Mouse (Mus musculus) forebrain, embryonic 12.5 days (tissue): Measurements from ENCODE around the gene Adamts17. TPM values are rescaled to one million over a fixed set of nuclear protein-coding genes. Genes with fewer than 3 reads are reported as not detected.
A peak's percentile ranks its signal among the peaks of the same experiment; 100 is the strongest.

Experiments
- ATAC-seq: fragments of 200-750 bp; cut with Nextera tagmentation; 2 replicates; pipeline ENCODE4 v1.8.0; 2017; ENCODE audit warnings: moderate TSS enrichment; ENCODE audit not compliant: low FRiP score
- H3K27ac ChIP-seq: fragments of 300-500 bp; sonication (generic); 2 replicates; pipeline ENCODE4 v1.5.1; 2016; ENCODE audit warnings: mild to moderate bottlenecking
- H3K27me3 ChIP-seq: fragments of 300-500 bp; sonication (generic); 2 replicates; pipeline ENCODE4 v1.6.1; 2016; ENCODE audit warnings: mild to moderate bottlenecking
- H3K36me3 ChIP-seq: fragments of 300-500 bp; sonication (generic); replicated peaks from 2 replicates; pipeline ENCODE4 v1.6.1; 2016; ENCODE audit warnings: mild to moderate bottlenecking
- H3K4me1 ChIP-seq: fragments of 300-500 bp; sonication (generic); 2 replicates; pipeline ENCODE4 v1.6.1; 2016
- H3K4me2 ChIP-seq: fragments of 300-500 bp; sonication (generic); 2 replicates; pipeline ENCODE4 v1.6.1; 2016; ENCODE audit warnings: mild to moderate bottlenecking, moderate library complexity
- H3K4me3 ChIP-seq: fragments of 300-500 bp; sonication (generic); replicated peaks from 2 replicates; pipeline ENCODE4 v1.5.1; 2016; ENCODE audit warnings: mild to moderate bottlenecking
- H3K9ac ChIP-seq: fragments of 300-500 bp; sonication (generic); 2 replicates; pipeline ENCODE4 v1.6.1; 2016; ENCODE audit warnings: mild to moderate bottlenecking
- H3K9me3 ChIP-seq: fragments of 300-500 bp; sonication (generic); 2 replicates; pipeline ENCODE4 v1.6.1; 2016
- WGBS: fragments of 180-500 bp; shearing (Covaris S2); methylation state at CpG from one replicate; pipeline ENCODE4 v1.1.7; 2016; 5-methylcytosine and 5-hydroxymethylcytosine counted together
- polyA plus RNA-seq: library from polyadenylated mRNA; unstranded; fragments of >200 nt; fragmentation: Nextera tagmentation; extraction: Ambion mirVana; gene quantifications from 2 replicates; pipeline ENCODE4 v1.2.1, GENCODE M21; 2016

The Adamts17 gene
- polyA plus RNA-seq, 1 experiment from 2014 or later = 2.1 TPM

- no peak overlapping the region for H3K9ac ChIP-seq
- WGBS = 83% methylated on average over 4 of the region's 4 CpGs
Observed at GRCm38 (mm10) chr7:66940761-66941160, 101.2 kb downstream of the Adamts17 start.

GRCm38 (mm10) chr7:66949006-66949405 is 109.5 kb downstream of the Adamts17 start:
- no peak for ATAC-seq
- Histone ChIP-seq H3K27me3 (no peaks in the 10 kb centered on the region), H3K27ac (no peak overlapping the region), H3K36me3 (no peaks in the 10 kb centered on the region), H3K9me3 (no peaks in the 10 kb centered on the region), H3K4me1 (no peaks in the 10 kb centered on the region), H3K4me3 (no peak overlapping the region), H3K4me2 (no peak overlapping the region), H3K9ac (no peak overlapping the region)
- WGBS = 94% methylated on average over 3 of the region's 3 CpGs

More at GRCm38 (mm10) chr7:66940761-66941160, 101.2 kb downstream of the Adamts17 start:
- Histone ChIP-seq H3K27ac (no peak overlapping the region), H3K4me3 (no peak overlapping the region), H3K27me3 (no peaks in the 10 kb centered on the region), H3K9me3 (no peaks in the 10 kb centered on the region), H3K4me2 (no peak overlapping the region), H3K36me3 (no peaks in the 10 kb centered on the region), H3K4me1 (peaks cover 17% of the 10 kb centered on the region)
- no peak for ATAC-seq

- Histone ChIP-seq H3K27me3 (no peaks in the 10 kb centered on the region), H3K36me3 (no peaks in the 10 kb centered on the region), H3K9me3 (no peaks in the 10 kb centered on the region), H3K9ac (no peak overlapping the region), H3K4me1 (no peaks in the 10 kb centered on the region), H3K4me3 (no peak overlapping the region), H3K27ac (no peak overlapping the region), H3K4me2 (no peak overlapping the region)
- WGBS = 92% methylated on average over 3 of the region's 3 CpGs
- ATAC-seq = no peak
Observed at GRCm38 (mm10) chr7:66952921-66953320, 113.4 kb downstream of the Adamts17 start.

- WGBS = 77% methylated on average over 8 of the region's 8 CpGs
- H3K27me3 ChIP-seq = no peaks in the 10 kb centered on the region
- no peaks in the 10 kb centered on the region for H3K9me3 ChIP-seq
- H3K4me1 ChIP-seq = no peaks in the 10 kb centered on the region
- no peak overlapping the region for H3K4me3 ChIP-seq
- no peaks in the 10 kb centered on the region for H3K36me3 ChIP-seq
- H3K4me2 ChIP-seq = no peak overlapping the region
- no peak overlapping the region for H3K27ac ChIP-seq
- ATAC-seq = no peak
- no peak overlapping the region for H3K9ac ChIP-seq
Observed at GRCm38 (mm10) chr7:66954073-66954472, 114.5 kb downstream of the Adamts17 start.

GRCm38 (mm10) chr7:66954723-66955122 is 115.2 kb downstream of the Adamts17 start:
- H3K9me3 ChIP-seq = no peaks in the 10 kb centered on the region
- H3K27ac ChIP-seq = no peak overlapping the region
- H3K4me2 ChIP-seq = no peak overlapping the region
- WGBS = 89% methylated on average over 5 of the region's 5 CpGs
- H3K4me3 ChIP-seq = no peak overlapping the region
- no peaks in the 10 kb centered on the region for H3K36me3 ChIP-seq
- H3K9ac ChIP-seq = no peak overlapping the region
- ATAC-seq = no peak
- no peaks in the 10 kb centered on the region for H3K4me1 ChIP-seq
- H3K27me3 ChIP-seq = no peaks in the 10 kb centered on the region

GRCm38 (mm10) chr7:66955455-66955919 is 116.0 kb downstream of the Adamts17 start:
- Histone ChIP-seq H3K4me2 (no peak overlapping the region), H3K9ac (no peak overlapping the region), H3K9me3 (no peaks in the 10 kb centered on the region), H3K27me3 (no peaks in the 10 kb centered on the region), H3K4me3 (no peak overlapping the region), H3K36me3 (no peaks in the 10 kb centered on the region), H3K27ac (no peak overlapping the region), H3K4me1 (no peaks in the 10 kb centered on the region)
- 62% methylated on average over 8 of the region's 8 CpGs for WGBS
- ATAC-seq = no peak

- ATAC-seq = no peak
- no peak overlapping the region for H3K9ac ChIP-seq
Observed at GRCm38 (mm10) chr7:66955978-66956377, 116.4 kb downstream of the Adamts17 start.

GRCm38 (mm10) chr7:66957764-66958163 is 118.2 kb downstream of the Adamts17 start:
- Histone ChIP-seq H3K4me2 (no peak overlapping the region), H3K9ac (no peak overlapping the region), H3K4me1 (no peaks in the 10 kb centered on the region), H3K27ac (no peak overlapping the region), H3K4me3 (no peak overlapping the region), H3K9me3 (no peaks in the 10 kb centered on the region), H3K36me3 (no peaks in the 10 kb centered on the region), H3K27me3 (no peaks in the 10 kb centered on the region)
- ATAC-seq = no peak
- 87% methylated on average over 7 of the region's 7 CpGs for WGBS

More at GRCm38 (mm10) chr7:66955978-66956377, 116.4 kb downstream of the Adamts17 start:
- Histone ChIP-seq H3K4me3 (no peak overlapping the region), H3K27ac (no peak overlapping the region), H3K4me2 (no peak overlapping the region), H3K27me3 (no peaks in the 10 kb centered on the region), H3K4me1 (no peaks in the 10 kb centered on the region), H3K9me3 (no peaks in the 10 kb centered on the region), H3K36me3 (no peaks in the 10 kb centered on the region)
- 81% methylated on average over 2 of the region's 2 CpGs for WGBS

GRCm38 (mm10) chr7:66960246-66961033 is 120.9 kb downstream of the Adamts17 start:
- 92% methylated on average over 8 of the region's 8 CpGs for WGBS

GRCm38 (mm10) chr7:66962736-66963135 is 123.2 kb downstream of the Adamts17 start:
- H3K4me2 ChIP-seq = no peak overlapping the region
- no peak for ATAC-seq
- H3K4me3 ChIP-seq = no peak overlapping the region
- H3K36me3 ChIP-seq = no peaks in the 10 kb centered on the region
- H3K27ac ChIP-seq = no peak overlapping the region
- peaks cover 15% of the 10 kb centered on the region for H3K4me1 ChIP-seq
- WGBS = 76% methylated on average over 10 of the region's 10 CpGs
- H3K27me3 ChIP-seq = no peaks in the 10 kb centered on the region
- no peaks in the 10 kb centered on the region for H3K9me3 ChIP-seq
- no peak overlapping the region for H3K9ac ChIP-seq

More at GRCm38 (mm10) chr7:66960246-66961033, 120.9 kb downstream of the Adamts17 start:
- Histone ChIP-seq H3K4me1 (no peaks in the 10 kb centered on the region), H3K9ac (no peak overlapping the region), H3K9me3 (no peaks in the 10 kb centered on the region), H3K27me3 (no peaks in the 10 kb centered on the region), H3K27ac (no peak overlapping the region), H3K36me3 (no peaks in the 10 kb centered on the region), H3K4me2 (no peak overlapping the region), H3K4me3 (no peak overlapping the region)
- no peak for ATAC-seq

GRCm38 (mm10) chr7:66963541-66963940 is 124.0 kb downstream of the Adamts17 start:
- Histone ChIP-seq H3K4me2 (no peak overlapping the region), H3K27ac (no peak overlapping the region), H3K27me3 (no peaks in the 10 kb centered on the region), H3K36me3 (no peaks in the 10 kb centered on the region), H3K4me1 (peaks cover 15% of the 10 kb centered on the region), H3K4me3 (no peak overlapping the region), H3K9ac (no peak overlapping the region), H3K9me3 (no peaks in the 10 kb centered on the region)
- ATAC-seq = no peak
- 89% methylated on average over 8 of the region's 8 CpGs for whole genome bisulfite sequencing

- H3K27ac ChIP-seq = no peak overlapping the region
- H3K9ac ChIP-seq = no peak overlapping the region
- H3K4me3 ChIP-seq = no peak overlapping the region
- H3K9me3 ChIP-seq = no peaks in the 10 kb centered on the region
- no peaks in the 10 kb centered on the region for H3K36me3 ChIP-seq
- H3K4me1 ChIP-seq = peaks cover 15% of the 10 kb centered on the region
- 55% methylated on average over 6 of the region's 6 CpGs for WGBS
- H3K27me3 ChIP-seq = no peaks in the 10 kb centered on the region
- peak; percentile 44; the same call in 1 of the 2 replicates for ATAC-seq
- no peak overlapping the region for H3K4me2 ChIP-seq
Observed at GRCm38 (mm10) chr7:66966541-66967205, 127.1 kb downstream of the Adamts17 start.
